Mouse (Mus musculus): ENCODE measurements around the gene 2410137M14Rik.

DNA sequence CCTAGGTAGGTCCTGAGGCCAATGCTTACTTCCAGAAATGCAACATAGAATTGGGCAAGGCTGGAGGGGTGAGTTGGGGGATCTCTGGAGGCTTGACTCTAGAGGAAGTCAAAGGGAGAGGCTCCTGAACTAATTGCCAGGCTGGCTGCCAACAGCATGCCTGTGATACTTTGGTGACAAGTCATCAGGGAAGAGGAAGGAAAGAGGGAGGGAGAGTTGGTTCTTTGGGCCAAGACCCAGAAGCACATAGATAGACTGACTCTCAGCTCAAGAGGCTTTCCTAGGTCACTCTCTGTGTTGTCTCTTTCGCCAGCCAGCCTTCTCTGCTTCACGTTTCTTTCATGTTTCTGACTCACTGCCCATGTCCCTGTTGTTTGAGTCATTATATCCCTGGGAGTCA is 49.2 kb downstream of the 2410137M14Rik start:
- TF ChIP-seq CTCF (IDR thresholded peaks at IDR 0.05; ENCODE audit: low read depth) (no peak), EP300 (IDR thresholded peaks at IDR 0.05; ENCODE audit: low read depth) (0 out of 2 replicates have a peak, but pooled peaks have one; percentile 22)

Measured in heart, postnatal 0 days (tissue).